Mouse (Mus musculus) limb, embryonic 15.5 days (tissue): Measurements from ENCODE around the gene Dazap2. TPM values are rescaled to one million over a fixed set of nuclear protein-coding genes. Genes with fewer than 3 reads are reported as not detected.

Experiments
- ATAC-seq: fragments of 200-750 bp; cut with Nextera tagmentation; 2 replicates; pipeline ENCODE4 v1.8.0; 2017; ENCODE audit warnings: low read depth, moderate TSS enrichment; ENCODE audit not compliant: insufficient number of reproducible peaks, low FRiP score, low TSS enrichment
- H3K27ac ChIP-seq: fragments of 300-500 bp; sonication (generic); 2 replicates; pipeline ENCODE4 v1.5.1; 2015; ENCODE audit warnings: moderate library complexity, mild to moderate bottlenecking, inconsistent platforms
- H3K27me3 ChIP-seq: fragments of 300-500 bp; sonication (generic); 2 replicates; pipeline ENCODE4 v1.6.1; 2015; ENCODE audit warnings: inconsistent platforms
- H3K36me3 ChIP-seq: fragments of 300-500 bp; sonication (generic); 2 replicates; pipeline ENCODE4 v1.6.1; 2015; ENCODE audit warnings: inconsistent platforms
- H3K4me1 ChIP-seq: fragments of 300-500 bp; sonication (generic); 2 replicates; pipeline ENCODE4 v1.6.1; 2015; ENCODE audit warnings: inconsistent platforms
- H3K4me2 ChIP-seq: fragments of 300-500 bp; sonication (generic); 2 replicates; pipeline ENCODE4 v1.6.1; 2015; ENCODE audit warnings: mild to moderate bottlenecking, inconsistent platforms
- H3K4me3 ChIP-seq: fragments of 300-500 bp; sonication (generic); 2 replicates; pipeline ENCODE4 v1.5.1; 2015; ENCODE audit warnings: mild to moderate bottlenecking, inconsistent platforms
- H3K9ac ChIP-seq: fragments of 300-500 bp; sonication (generic); 2 replicates; pipeline ENCODE4 v1.6.1; 2015; ENCODE audit warnings: inconsistent platforms
- H3K9me3 ChIP-seq: fragments of 300-500 bp; sonication (generic); 2 replicates; pipeline ENCODE4 v1.6.1; 2016; ENCODE audit warnings: inconsistent platforms
- WGBS: fragments of 180-500 bp; shearing (Covaris S2); methylation state at CpG from one replicate; pipeline ENCODE4 v1.1.7; 2015; 5-methylcytosine and 5-hydroxymethylcytosine counted together
- microRNA-seq: library from miRNA; unstranded; fragments of <30 nt; microRNA quantifications from one replicate; pipeline ENCODE4, GENCODE M21; 2016
- polyA plus RNA-seq: library from polyadenylated mRNA; unstranded; fragments of >200 nt; fragmentation: Nextera tagmentation; extraction: Ambion mirVana; gene quantifications from 2 replicates; pipeline ENCODE4 v1.2.1, GENCODE M21; 2015

Dazap2 gene
- polyA plus RNA-seq, 1 experiment from 2014 or later, result 166 TPM

DNA sequence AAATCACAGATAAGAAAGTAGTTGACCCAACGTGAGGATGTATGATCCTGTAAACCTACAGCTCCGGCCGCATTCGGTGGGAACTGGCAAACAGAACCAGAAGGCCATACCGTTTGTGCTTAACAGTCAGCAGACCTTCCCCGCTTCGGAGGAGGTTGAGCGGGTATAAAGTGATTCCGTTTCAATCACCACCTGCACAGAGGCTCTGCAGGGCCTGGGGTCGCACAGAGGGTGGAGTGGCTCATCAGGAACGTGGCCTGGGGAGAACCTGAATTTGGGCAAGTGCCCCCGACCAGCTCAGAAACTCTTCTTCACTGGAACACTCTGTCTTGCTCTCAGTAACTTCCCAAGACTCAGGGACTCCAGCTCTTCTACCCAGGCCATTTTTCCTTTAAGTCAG lies 51.7 kb downstream of the Dazap2 start:
- Histone ChIP-seq H3K27me3 (0 out of 2 replicates have a peak, but pooled peaks cover 4% of the 10 kb centered on the region), H3K36me3 (no peaks in the 10 kb centered on the region), H3K9me3 (no peaks in the 10 kb centered on the region), H3K4me3 (no peak overlapping the region), H3K27ac (no peak overlapping the region), H3K4me2 (no peak overlapping the region), H3K4me1 (0 out of 2 replicates have a peak, but pooled peaks cover 4% of the 10 kb centered on the region), H3K9ac (no peak overlapping the region)
- no peak for ATAC-seq
- WGBS, result 23% methylated on average over 12 of the region's 12 CpGs

DNA sequence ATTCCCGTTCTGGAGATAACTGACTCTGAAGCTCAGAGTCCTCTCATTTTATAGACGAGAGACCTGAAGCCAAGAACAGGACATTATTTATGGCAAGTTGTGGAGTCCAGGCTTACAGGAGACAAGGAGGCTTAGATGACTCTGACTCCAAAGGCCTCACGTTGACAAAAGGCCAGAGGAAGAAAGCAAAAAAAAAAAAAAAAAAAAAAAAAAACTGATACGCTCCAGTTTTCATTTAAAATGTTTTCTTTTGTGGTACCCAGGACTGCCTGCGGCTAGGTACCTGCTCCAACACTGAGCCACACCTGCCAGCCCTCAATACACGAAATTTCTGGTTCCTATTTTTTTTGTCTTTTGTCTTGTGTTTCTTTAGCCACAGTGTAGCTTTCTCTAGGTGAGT lies 52.3 kb downstream of the Dazap2 start:
- H3K9ac ChIP-seq, result no peak overlapping the region
- no peak overlapping the region for H3K4me3 ChIP-seq
- H3K36me3 ChIP-seq, result no peaks in the 10 kb centered on the region
- 52% methylated on average over 6 of the region's 6 CpGs for WGBS
- H3K9me3 ChIP-seq, result no peaks in the 10 kb centered on the region
- H3K27ac ChIP-seq, result no peak overlapping the region
- 0 out of 2 replicates have a peak, but pooled peaks cover 4% of the 10 kb centered on the region for H3K4me1 ChIP-seq
- 0 out of 2 replicates have a peak, but pooled peaks cover 4% of the 10 kb centered on the region for H3K27me3 ChIP-seq
- ATAC-seq, result no peak
- H3K4me2 ChIP-seq, result no peak overlapping the region

- Histone ChIP-seq H3K4me3 (no peak overlapping the region), H3K27me3 (0 out of 2 replicates have a peak, but pooled peaks cover 4% of the 10 kb centered on the region), H3K4me1 (0 out of 2 replicates have a peak, but pooled peaks cover 4% of the 10 kb centered on the region), H3K36me3 (no peaks in the 10 kb centered on the region), H3K9me3 (no peaks in the 10 kb centered on the region), H3K9ac (no peak overlapping the region), H3K4me2 (no peak overlapping the region), H3K27ac (no peak overlapping the region)
- 73% methylated on average over 5 of the region's 5 CpGs for WGBS
- no peak for ATAC-seq
Measured at GRCm38 (mm10) chr15:100667871-100668545, 52.9 kb downstream of the Dazap2 start.

DNA sequence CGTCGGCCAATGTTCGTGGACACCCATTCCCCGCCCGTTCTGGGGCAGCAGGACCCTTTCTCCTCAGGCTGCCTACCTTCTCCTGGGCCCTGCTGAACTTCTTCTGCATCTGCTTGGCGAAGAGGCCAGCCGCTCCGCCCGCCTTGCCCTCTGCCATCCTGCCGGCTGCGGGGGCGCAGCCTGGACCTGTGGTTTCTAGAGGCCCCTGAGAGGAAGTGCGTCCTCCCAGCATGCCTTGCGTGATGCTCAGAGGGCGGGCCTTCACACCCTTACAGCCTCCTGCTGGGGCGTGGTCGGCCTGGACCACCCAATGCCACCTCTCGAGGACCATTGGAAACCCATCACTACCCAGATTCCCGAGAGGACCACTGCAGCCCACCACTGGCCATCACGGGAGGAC lies 54.2 kb downstream of the Dazap2 start, which contains the start of gene Bin2:
Gene Bin2, minus strand, starts transcription at position 217 of the 400 bp plus-strand sequence.
- Histone ChIP-seq H3K4me2 (no peak within 1 kb of the TSS), H3K4me1 (0 out of 2 replicates have a peak, but pooled peaks cover 4% of the 10 kb centered on the region), H3K27me3 (0 out of 2 replicates have a peak, but pooled peaks cover 4% of the 10 kb centered on the region), H3K36me3 (no peaks in the 10 kb centered on the region), H3K9ac (no peak within 1 kb of the TSS), H3K4me3 (no peak within 1 kb of the TSS), H3K9me3 (no peaks in the 10 kb centered on the region), H3K27ac (no peak within 1 kb of the TSS)
- 87% methylated on average over 20 of the region's 20 CpGs for WGBS
- no peak for ATAC-seq

DNA sequence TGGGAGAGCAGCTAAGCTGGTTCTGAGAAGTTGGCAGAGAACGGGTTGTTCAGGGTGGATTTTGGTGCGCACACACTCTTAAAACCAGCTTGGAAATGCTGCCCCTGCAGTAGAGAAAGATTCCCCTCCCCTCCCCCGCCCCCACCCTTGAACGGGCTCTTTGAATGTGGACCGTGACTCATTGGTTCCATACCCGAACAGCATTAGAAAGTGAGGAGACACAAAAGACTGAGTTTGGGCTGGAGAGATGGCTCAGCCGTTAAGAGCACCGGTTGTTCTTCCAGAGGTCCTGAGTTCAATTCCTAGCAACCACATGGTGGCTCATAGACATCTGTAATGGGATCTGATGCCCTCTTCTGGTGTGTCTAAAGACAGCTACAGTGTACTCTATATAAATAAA lies 54.9 kb downstream of the Dazap2 start:
- Histone ChIP-seq H3K9me3 (no peaks in the 10 kb centered on the region), H3K9ac (no peak overlapping the region), H3K36me3 (no peaks in the 10 kb centered on the region), H3K27me3 (0 out of 2 replicates have a peak, but pooled peaks cover 4% of the 10 kb centered on the region), H3K4me3 (no peak overlapping the region), H3K27ac (no peak overlapping the region), H3K4me2 (no peak overlapping the region), H3K4me1 (0 out of 2 replicates have a peak, but pooled peaks cover 4% of the 10 kb centered on the region)
- ATAC-seq, result no peak
- WGBS, result 83% methylated on average over 8 of the region's 8 CpGs

Small RNA genes lying within 50 kb of the gene (microRNA-seq; reads per million reads assigned to microRNA genes)
- gene Mir6961, result not detected

Other genes with a start within 250 kb of the Dazap2 start
- 0.06 TPM in 1 of 2 replicates, not detected in the other for gene Gm5475, start 193.2 kb upstream of the Dazap2 start, polyA plus RNA-seq
- 20.6 and 21.6 TPM in 2 replicates for gene Slc11a2, start 190.3 kb upstream of the Dazap2 start, polyA plus RNA-seq
- 29.6 and 30.5 TPM in 2 replicates for gene Letmd1, start 146.3 kb upstream of the Dazap2 start, polyA plus RNA-seq
- 13.6 and 15.9 TPM in 2 replicates for gene Csrnp2, start 119.9 kb upstream of the Dazap2 start, polyA plus RNA-seq
- 24.9 and 25.4 TPM in 2 replicates for gene Tfcp2, start 63.3 kb upstream of the Dazap2 start, polyA plus RNA-seq
- gene Pou6f1, start 15.4 kb upstream of the Dazap2 start, polyA plus RNA-seq, result 4.9 and 7.4 TPM in 2 replicates
- gene Smagp, start 21.6 kb downstream of the Dazap2 start, polyA plus RNA-seq, result 34.8 and 36.6 TPM in 2 replicates
- gene Bin2, start 54.2 kb downstream of the Dazap2 start, polyA plus RNA-seq, result 4.8 and 4.9 TPM in 2 replicates
- 4.2 and 6.3 TPM in 2 replicates for gene Cela1, start 72.6 kb downstream of the Dazap2 start, polyA plus RNA-seq
- 6.3 and 7.3 TPM in 2 replicates for gene Galnt6, start 114.0 kb downstream of the Dazap2 start, polyA plus RNA-seq
- gene Slc4a8, start 146.4 kb downstream of the Dazap2 start, polyA plus RNA-seq, result 3.2 and 3.7 TPM in 2 replicates